Mouse (Mus musculus) thymus, adult 2 months (tissue): ENCODE data around the gene Rcor1. TPM values are rescaled to one million over a fixed set of nuclear protein-coding genes. Genes with fewer than 3 reads are reported as not detected.

Experiments used
- DNase-seq: peaks from one replicate; pipeline ENCODE4 v3.0.0; 2021
- H3K27ac ChIP-seq: fragments of 200-500 bp; 2 replicates; pipeline ENCODE4 v1.5.1; 2012; ENCODE audit warnings: low read length, control low read depth; ENCODE audit not compliant: control insufficient read depth, insufficient read depth
- H3K27me3 ChIP-seq: fragments of 200-500 bp; 2 replicates; pipeline ENCODE4 v1.6.1; 2012; ENCODE audit warnings: mild to moderate bottlenecking, low read length, moderate library complexity, mixed read lengths; ENCODE audit not compliant: control insufficient read depth, insufficient read depth
- H3K36me3 ChIP-seq: fragments of 200-500 bp; 2 replicates; pipeline ENCODE4 v1.6.1; 2012; ENCODE audit warnings: mild to moderate bottlenecking, low read length, moderate library complexity; ENCODE audit not compliant: control insufficient read depth, insufficient read depth
- H3K4me1 ChIP-seq: fragments of 200-500 bp; replicated peaks from 2 replicates; pipeline ENCODE4 v1.6.1; 2012; ENCODE audit warnings: low read length; ENCODE audit not compliant: control insufficient read depth, insufficient read depth
- H3K4me3 ChIP-seq: fragments of 200-500 bp; 2 replicates; pipeline ENCODE4 v1.5.1; 2012; ENCODE audit warnings: mild to moderate bottlenecking, low read length, control low read depth, moderate library complexity; ENCODE audit not compliant: control insufficient read depth, insufficient read depth
- CTCF ChIP-seq: fragments of 200-500 bp; IDR thresholded peaks from 2 replicates; pipeline ENCODE4 v1.5.1; 2012; ENCODE audit warnings: mild to moderate bottlenecking, control low read depth, low read length, moderate library complexity, borderline replicate concordance; ENCODE audit not compliant: control insufficient read depth, poor library complexity, insufficient read depth; ENCODE audit errors: extremely low read depth
- POLR2A ChIP-seq: fragments of 200-500 bp; IDR thresholded peaks from 2 replicates; pipeline ENCODE4 v1.6.1; 2012; ENCODE audit warnings: mild to moderate bottlenecking, low read length, control low read depth, moderate library complexity; ENCODE audit not compliant: control insufficient read depth, poor library complexity, insufficient read depth; ENCODE audit errors: extremely low read depth
- WGBS: fragments of 180-500 bp; shearing (Covaris S2); methylation state at CpG from one replicate; pipeline ENCODE4 v1.1.7; 2018; 5-methylcytosine and 5-hydroxymethylcytosine counted together
- polyA plus RNA-seq: library from polyadenylated mRNA; depleted of rRNA; stranded (reverse); fragments of >200 nt; gene quantifications from 2 replicates; pipeline ENCODE4 v1.2.3, GENCODE M21; 2012; rRNA removed

The Rcor1 gene
- polyA plus RNA-seq, 1 experiment = 21.9 TPM

GRCm38 (mm10) chr12:111164310-111164751 lies 125.2 kb downstream of the Rcor1 start:
- H3K4me1 ChIP-seq = peaks cover 45% of the 10 kb centered on the region
- 4% methylated on average over 13 of the region's 13 CpGs for WGBS
- H3K27me3 ChIP-seq = no peaks in the 10 kb centered on the region
- peak; percentile 87 for DNase-seq
- H3K36me3 ChIP-seq = no peaks in the 10 kb centered on the region
- peak overlapping the region; percentile 56 for H3K4me3 ChIP-seq
- TF ChIP-seq CTCF = no peak
- no peak for TF ChIP-seq POLR2A
- peak overlapping the region; percentile 27; the same call in 1 of the 2 replicates for H3K27ac ChIP-seq

- Histone ChIP-seq H3K36me3 (no peaks in the 10 kb centered on the region), H3K4me3 (peak overlapping the region; percentile 49), H3K4me1 (peaks cover 38% of the 10 kb centered on the region), H3K27ac (peak overlapping the region; percentile 47), H3K27me3 (no peaks in the 10 kb centered on the region)
- DNase-seq = peak; percentile 55
- WGBS = 72% methylated on average over 10 of the region's 10 CpGs
- TF ChIP-seq POLR2A = 0 out of 2 replicates have a peak, but pooled peaks have one; percentile 12
- TF ChIP-seq CTCF = peak; percentile 47; the same call in 1 of the 2 replicates
Measured at GRCm38 (mm10) chr12:111165146-111165812, 126.1 kb downstream of the Rcor1 start.

Other genes starting within 250 kb of the Rcor1 start
- gene Mok, start 198.4 kb upstream of the Rcor1 start, polyA plus RNA-seq = 0.65 and 1.4 TPM in 2 replicates
- 4.2 and 5.5 TPM in 2 replicates for gene Zfp839, start 189.1 kb upstream of the Rcor1 start, polyA plus RNA-seq
- gene Cinp, start 150.2 kb upstream of the Rcor1 start, polyA plus RNA-seq = 52.0 and 53.7 TPM in 2 replicates
- 9.3 and 9.6 TPM in 2 replicates for gene Tecpr2, start 150.1 kb upstream of the Rcor1 start, polyA plus RNA-seq
- 32.6 and 33.0 TPM in 2 replicates for gene Ankrd9, start 60.3 kb upstream of the Rcor1 start, polyA plus RNA-seq
- 40.2 and 45.9 TPM in 2 replicates for gene Traf3, start 127.0 kb downstream of the Rcor1 start, polyA plus RNA-seq
- gene 4930595D18Rik, start 145.1 kb downstream of the Rcor1 start, polyA plus RNA-seq = not detected in 2 replicates
- 7.0 and 8.8 TPM in 2 replicates for gene Amn, start 231.7 kb downstream of the Rcor1 start, polyA plus RNA-seq